Mouse (Mus musculus) cortical plate, adult 2 months (tissue): ENCODE measurements around the gene Rere. TPM values are rescaled to one million over a fixed set of nuclear protein-coding genes. Genes with fewer than 3 reads are reported as not detected.

Experiments used
- H3K27ac ChIP-seq: fragments of 200-500 bp; 2 replicates; pipeline ENCODE4 v1.5.1; 2012; ENCODE audit warnings: low read length, control low read depth, inconsistent platforms; ENCODE audit not compliant: insufficient read depth
- H3K4me1 ChIP-seq: fragments of 200-500 bp; 2 replicates; pipeline ENCODE4 v1.6.1; 2011; ENCODE audit warnings: low read length; ENCODE audit not compliant: control insufficient read depth, insufficient read depth
- H3K4me3 ChIP-seq: fragments of 200-500 bp; 2 replicates; pipeline ENCODE4 v1.5.1; 2011; ENCODE audit warnings: mild to moderate bottlenecking, low read length, control low read depth; ENCODE audit not compliant: insufficient read depth
- CTCF ChIP-seq: fragments of 200-500 bp; IDR thresholded peaks from 2 replicates; pipeline ENCODE4 v1.5.1; 2011; ENCODE audit warnings: mild to moderate bottlenecking, control low read depth, low read length; ENCODE audit not compliant: insufficient read depth; ENCODE audit errors: extremely low read depth
- POLR2A ChIP-seq: fragments of 200-500 bp; IDR thresholded peaks from 2 replicates; pipeline ENCODE4 v1.6.1; 2011; ENCODE audit warnings: mild to moderate bottlenecking, low read length, control low read depth; ENCODE audit not compliant: insufficient read depth; ENCODE audit errors: extremely low read depth
- polyA plus RNA-seq: library from polyadenylated mRNA; depleted of rRNA; stranded (reverse); fragments of >200 nt; gene quantifications from 2 replicates; pipeline ENCODE4 v1.2.3, GENCODE M21; 2012

Gene Rere
- polyA plus RNA-seq, 1 experiment = 44.2 TPM

DNA sequence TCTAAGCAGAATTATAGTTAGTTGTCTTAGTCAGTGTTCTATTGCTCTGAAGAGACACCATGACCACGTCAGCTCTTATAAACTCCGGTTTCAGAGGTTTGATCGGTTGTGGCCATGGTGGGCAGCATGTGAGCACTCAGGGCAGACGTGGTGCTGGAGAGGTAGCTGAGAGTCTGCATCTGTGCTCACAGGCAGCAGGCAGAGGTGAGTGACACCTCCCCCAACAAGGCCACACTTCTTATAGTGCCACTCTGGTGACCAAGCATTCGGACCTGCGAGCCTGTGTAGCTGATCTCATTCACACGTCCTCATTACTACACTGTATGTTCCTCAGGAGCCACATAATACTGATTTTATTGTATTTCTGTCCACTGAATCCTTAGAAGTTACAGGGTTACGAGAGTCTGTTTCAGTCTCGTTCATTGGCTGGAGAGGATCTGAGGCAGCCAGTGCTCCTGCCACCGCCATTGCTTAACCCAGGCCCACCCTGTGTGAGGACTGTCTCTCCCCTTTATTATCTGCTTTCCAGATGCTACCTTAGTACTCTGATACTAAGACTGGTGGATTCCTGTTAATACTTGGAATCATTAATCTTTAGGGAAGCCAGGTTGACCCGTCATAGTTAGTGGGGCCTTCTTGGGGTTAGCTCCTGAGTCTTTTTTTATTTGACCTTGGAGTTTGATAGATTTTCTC is 170.9 kb downstream of the Rere start:
- Histone ChIP-seq H3K4me1 (peaks cover 10% of the 10 kb centered on the region), H3K4me3 (no peak overlapping the region), H3K27ac (no peak overlapping the region)
- TF ChIP-seq CTCF (no peak), POLR2A (no peak)

DNA sequence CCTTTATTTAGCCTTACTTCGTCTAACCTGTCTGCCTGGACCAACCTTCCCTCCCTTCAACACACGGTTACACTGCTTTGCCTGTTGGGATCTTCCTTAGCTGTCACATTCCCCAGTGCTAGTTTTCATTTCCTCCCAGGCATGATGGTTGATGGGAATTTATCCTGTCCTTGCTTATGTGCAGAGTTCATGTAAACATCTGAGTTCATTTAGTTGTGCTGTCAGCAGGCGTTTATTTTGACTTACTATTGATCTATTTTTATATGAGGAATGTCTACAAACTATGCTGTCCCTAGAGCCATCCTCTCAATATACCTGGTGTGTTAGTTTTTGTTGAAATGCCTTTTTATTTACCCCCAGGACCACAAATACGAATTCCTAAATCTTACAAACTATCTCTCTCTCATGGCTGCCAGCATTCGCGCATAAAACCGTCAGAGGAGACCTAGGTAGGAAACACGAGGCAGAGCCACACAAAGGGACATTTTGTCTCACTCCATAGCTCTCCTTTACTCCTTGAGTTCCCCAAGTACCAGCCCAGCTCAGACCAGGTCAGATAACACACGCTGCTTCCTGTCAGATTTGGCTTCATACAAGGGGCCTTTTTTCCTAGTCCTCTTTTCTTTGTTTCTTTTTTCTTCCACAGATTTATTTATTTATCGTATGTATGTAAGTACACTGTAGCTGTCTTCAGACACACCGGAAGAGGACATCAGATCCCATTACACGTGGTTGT is 173.3 kb downstream of the Rere start:
- no peak for TF ChIP-seq CTCF
- no peak for TF ChIP-seq POLR2A
- H3K4me1 ChIP-seq = peaks cover 9% of the 10 kb centered on the region
- H3K27ac ChIP-seq = no peak overlapping the region
- no peak overlapping the region for H3K4me3 ChIP-seq

DNA sequence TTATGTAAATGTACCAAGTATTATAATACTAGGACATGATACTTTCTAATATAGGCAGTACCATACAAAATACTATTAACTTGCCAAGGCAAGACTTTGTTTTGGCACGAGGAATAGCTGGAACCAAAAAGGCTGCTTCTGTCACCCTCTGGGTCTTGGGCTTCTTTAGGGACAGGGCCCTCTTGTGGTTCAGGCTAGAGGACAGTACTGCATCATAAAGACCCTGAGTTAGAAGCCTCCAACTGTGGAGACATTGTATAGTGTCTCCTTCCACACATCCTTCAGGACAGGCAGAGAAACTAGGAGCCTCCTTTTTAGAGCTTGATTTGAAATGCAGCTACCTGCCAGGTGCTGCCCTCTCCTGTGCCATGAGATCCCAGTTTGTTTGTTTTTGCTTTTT is 174.3 kb downstream of the Rere start:
- no peak overlapping the region for H3K27ac ChIP-seq
- peaks cover 6% of the 10 kb centered on the region for H3K4me1 ChIP-seq
- H3K4me3 ChIP-seq = no peak overlapping the region
- no peak for TF ChIP-seq POLR2A
- no peak for TF ChIP-seq CTCF

DNA sequence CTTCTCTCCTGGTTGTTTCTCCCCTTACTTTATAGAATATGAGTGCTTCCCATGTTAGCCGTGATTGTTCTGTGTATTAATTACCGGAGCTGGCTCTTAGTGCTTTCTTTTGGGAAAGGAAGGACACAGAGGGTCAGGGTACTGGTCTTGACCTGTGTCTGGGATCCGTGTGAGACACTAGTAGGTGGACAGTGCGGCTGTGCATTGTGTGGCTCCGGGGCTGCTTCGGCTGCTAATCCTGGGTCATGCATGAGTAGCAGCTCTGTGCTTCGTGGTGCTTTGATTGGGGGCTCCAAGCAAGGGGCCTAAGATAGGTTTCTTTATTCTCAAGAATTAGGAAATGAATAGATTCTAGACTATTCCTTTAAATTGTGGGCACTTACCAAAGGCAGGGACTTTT is 175.0 kb downstream of the Rere start:
- H3K4me1 ChIP-seq = peaks cover 8% of the 10 kb centered on the region
- no peak overlapping the region for H3K4me3 ChIP-seq
- TF ChIP-seq POLR2A = no peak
- TF ChIP-seq CTCF = no peak
- no peak overlapping the region for H3K27ac ChIP-seq

DNA sequence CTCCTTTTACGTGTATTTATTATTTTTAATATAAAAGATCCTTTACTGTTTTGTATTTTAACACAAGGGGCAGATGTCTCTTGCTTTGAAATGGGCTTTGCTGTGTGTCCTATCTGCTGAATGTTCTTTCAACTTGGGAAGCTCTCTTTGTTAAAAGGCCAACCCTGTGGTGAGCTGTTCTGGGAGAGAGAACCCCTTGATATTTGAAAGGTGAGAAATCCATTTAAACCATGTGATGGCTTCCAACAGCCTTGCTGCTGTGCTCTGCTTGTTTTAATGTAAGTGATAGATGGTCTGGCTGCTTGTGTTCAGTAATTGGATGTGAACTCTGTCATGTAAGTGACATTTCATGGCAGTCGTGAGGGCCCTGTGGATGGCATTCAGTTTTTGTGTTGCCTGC is 175.4 kb downstream of the Rere start:
- H3K4me3 ChIP-seq = no peak overlapping the region
- H3K27ac ChIP-seq = no peak overlapping the region
- no peak for TF ChIP-seq CTCF
- no peak for TF ChIP-seq POLR2A
- peaks cover 10% of the 10 kb centered on the region for H3K4me1 ChIP-seq

DNA sequence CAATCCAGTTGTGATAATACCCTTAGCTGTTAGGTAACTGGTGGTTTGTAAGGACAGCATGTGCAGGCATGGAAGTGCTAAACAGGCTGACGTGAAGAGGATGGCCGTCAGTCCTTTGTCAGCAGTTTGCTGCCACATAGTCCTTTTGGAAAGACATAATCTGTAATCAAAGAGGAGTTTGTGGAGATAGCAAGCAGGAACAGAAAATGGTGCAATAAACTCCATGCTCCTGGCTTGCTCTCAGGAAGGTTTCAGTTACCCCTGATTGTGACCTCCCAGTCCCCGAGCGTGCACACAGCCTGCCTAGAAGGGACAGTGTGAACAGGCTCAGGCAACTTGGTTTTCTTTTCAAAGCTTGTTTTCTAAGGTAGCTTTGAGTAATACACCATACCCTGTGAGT is 175.9 kb downstream of the Rere start:
- Histone ChIP-seq H3K4me3 (no peak overlapping the region), H3K27ac (no peak overlapping the region), H3K4me1 (peaks cover 10% of the 10 kb centered on the region)
- no peak for TF ChIP-seq POLR2A
- TF ChIP-seq CTCF = no peak

DNA sequence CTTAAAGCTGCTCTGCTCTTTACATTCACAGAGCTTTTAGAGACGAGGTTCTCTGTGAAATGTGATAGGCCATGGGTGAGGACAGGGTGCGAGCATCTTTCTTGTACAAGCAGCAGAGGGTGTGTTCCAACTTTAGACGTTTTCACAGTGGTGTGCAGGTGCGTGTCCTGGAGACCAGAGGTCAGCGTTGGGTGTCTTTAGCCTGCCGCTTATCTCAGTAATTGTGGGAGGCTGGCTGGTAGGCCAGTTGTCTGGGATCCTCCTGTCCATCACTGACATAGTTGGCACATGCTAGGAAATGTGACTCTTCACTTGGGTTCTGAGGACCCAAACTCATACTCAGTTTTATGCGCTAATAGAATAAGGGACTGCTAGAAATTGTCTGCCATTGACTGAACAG is 176.3 kb downstream of the Rere start:
- no peak overlapping the region for H3K4me3 ChIP-seq
- peaks cover 10% of the 10 kb centered on the region for H3K4me1 ChIP-seq
- TF ChIP-seq CTCF (no peak), POLR2A (no peak)
- no peak overlapping the region for H3K27ac ChIP-seq

DNA sequence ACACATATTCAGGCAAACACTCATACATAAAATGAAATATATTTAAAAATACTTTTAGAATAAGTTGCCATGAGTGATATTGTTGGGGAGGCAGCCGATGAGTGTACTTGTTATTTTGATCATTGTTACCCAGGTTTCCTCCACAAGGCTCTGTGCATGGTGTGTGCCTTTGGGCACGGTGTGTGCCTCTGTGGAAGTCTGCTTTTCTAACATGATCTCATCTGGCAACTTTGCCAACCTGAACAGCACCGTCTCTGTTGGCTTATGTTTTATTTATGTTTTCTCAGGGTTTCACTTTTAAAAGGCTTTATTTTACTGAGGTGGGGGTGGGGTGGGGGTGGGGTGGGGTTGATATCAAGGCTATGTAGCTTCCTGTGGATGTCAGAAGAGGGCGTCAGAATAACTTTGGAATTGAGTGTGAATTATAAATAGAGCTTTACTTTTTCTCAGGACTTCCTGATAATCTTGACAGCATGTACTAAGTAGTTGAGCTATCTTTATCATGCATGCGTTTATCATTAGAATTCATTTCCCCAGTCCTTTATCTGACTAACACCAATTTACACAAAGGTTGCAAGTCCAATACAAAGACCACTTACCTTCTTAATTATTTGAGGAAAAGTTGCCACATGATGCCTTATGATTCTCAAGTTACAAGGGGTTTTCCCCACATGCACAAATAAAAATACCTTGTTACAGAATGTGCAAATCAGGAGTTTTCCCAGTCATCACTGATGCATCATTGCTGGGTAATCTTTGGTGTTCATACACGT is 177.8 kb downstream of the Rere start:
- H3K4me3 ChIP-seq = no peak overlapping the region

DNA sequence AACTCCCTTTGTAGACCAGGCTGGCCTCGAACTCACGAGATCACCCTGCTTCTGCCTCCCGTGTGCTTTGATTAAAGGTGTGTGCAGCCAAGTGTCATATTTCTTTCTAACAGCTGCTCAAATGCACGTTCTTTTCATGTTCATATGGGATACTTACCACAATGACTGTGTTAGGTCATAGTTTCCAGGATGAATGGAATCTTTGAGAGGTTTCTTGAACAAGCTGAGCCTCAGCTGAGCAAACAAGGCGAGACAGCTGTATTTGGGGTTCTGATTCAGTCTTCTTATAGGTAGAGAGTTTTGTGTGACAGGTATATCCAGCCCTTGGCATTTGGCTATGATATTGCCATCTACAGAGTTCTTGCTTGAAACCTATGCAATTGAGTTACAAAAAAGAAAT is 179.0 kb downstream of the Rere start:
- no peak for TF ChIP-seq POLR2A
- TF ChIP-seq CTCF = no peak
- Histone ChIP-seq H3K27ac (no peak overlapping the region), H3K4me3 (no peak overlapping the region), H3K4me1 (peaks cover 7% of the 10 kb centered on the region)

More for the DNA sequence above, 177.8 kb downstream of the Rere start:
- no peak overlapping the region for H3K27ac ChIP-seq
- TF ChIP-seq CTCF (no peak), POLR2A (no peak)
- peaks cover 9% of the 10 kb centered on the region for H3K4me1 ChIP-seq

DNA sequence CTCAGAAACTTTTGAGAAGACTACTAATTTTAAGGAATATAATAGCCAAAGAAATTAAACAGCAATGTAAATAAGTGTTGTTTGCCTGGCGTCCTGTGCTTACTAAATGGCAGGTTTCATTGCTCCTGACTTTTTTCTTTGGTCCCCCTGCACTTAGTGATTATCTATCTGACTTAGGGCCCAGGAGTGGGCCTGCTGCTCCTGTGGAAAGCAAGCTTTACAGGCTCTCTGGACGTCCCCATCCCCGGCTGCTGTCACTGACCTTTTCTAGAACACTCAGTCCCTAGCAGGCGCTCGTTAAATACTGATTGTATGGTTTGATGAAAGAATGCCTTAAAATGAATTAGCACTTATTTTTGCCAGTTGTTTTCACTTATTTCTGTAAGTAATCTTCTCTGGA is 179.6 kb downstream of the Rere start:
- TF ChIP-seq CTCF (no peak), POLR2A (no peak)
- Histone ChIP-seq H3K27ac (no peak overlapping the region), H3K4me1 (peaks cover 7% of the 10 kb centered on the region)

More for the DNA sequence above, 179.6 kb downstream of the Rere start:
- H3K4me3 ChIP-seq = no peak overlapping the region
